Mouse (Mus musculus): ENCODE measurements around the gene Dgkb. TPM values are rescaled to one million over a fixed set of nuclear protein-coding genes. Genes with fewer than 3 reads are reported as not detected.

Dgkb gene
- total and polyA plus RNA-seq, 2 experiments from 2014 or later = 12.3 to 13.6 TPM

DNA sequence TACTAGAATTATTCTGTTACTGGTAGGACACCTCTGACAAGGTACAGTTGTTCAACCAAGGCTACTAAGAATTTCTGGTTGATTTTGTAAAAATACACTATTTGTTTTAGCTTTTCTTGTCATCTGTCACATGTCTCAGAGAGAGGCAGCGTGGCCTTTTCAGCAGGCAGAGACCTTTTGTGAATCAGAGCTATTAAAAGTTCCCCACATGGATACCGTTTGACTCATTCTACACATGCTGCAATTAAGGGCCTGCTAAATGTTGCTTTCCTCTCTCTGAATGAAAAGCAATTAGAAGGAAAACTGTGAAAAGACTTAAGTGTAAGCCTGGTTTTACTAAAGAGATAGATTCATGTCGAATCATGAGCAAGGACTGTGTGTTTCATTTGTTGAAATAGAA, 683.4 kb downstream of the Dgkb start:
- DNase-seq (ENCODE audit: low spot score) = no peak
- Histone ChIP-seq H3K4me2 (ENCODE audit: low read depth, low read length, poor library complexity, severe bottlenecking) (no peak overlapping the region), H3K9ac (replicated peaks; ENCODE audit: low read length, poor library complexity, severe bottlenecking) (no peak overlapping the region), H3K27ac (ENCODE audit: low read depth, low read length) (no peak overlapping the region), H3K9me3 (ENCODE audit: low read length) (no peaks in the 10 kb centered on the region), H3K27me3 (ENCODE audit: insufficient read depth, low read length) (no peaks in the 10 kb centered on the region), H3K4me3 (ENCODE audit: low read depth, low read length) (no peak overlapping the region), H3K36me3 (ENCODE audit: insufficient read depth, low read length) (no peaks in the 10 kb centered on the region), H3K4me1 (ENCODE audit: insufficient read depth, low read length) (no peaks in the 10 kb centered on the region)
- no peak for TF ChIP-seq CTCF (IDR thresholded peaks at IDR 0.05)
- 69% methylated on average over 3 of the region's 3 CpGs for WGBS
- no peak for ATAC-seq (ENCODE audit: low FRiP score)

DNA sequence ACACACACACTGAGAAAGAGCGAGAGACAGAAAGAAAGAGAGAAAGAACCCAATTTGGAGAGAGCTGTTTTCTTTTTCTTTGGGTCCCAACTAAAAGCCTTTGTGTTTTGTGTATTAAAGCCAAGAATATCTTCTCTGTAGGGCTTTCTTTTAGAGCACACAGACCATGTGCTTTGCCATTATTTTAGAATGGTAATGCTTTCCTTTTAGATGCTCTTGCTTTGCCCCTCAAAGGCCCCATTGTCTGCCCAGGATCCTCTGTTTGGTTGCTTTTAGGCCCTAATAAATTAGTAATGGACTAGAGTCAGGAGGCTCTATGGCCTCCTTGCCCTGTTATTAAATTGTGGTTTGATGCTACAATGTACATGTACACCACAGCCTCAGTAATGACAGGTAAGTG, 690.7 kb downstream of the Dgkb start:
- ATAC-seq (ENCODE audit: low FRiP score) = no peak
- no peak for DNase-seq (ENCODE audit: low spot score)

DNA sequence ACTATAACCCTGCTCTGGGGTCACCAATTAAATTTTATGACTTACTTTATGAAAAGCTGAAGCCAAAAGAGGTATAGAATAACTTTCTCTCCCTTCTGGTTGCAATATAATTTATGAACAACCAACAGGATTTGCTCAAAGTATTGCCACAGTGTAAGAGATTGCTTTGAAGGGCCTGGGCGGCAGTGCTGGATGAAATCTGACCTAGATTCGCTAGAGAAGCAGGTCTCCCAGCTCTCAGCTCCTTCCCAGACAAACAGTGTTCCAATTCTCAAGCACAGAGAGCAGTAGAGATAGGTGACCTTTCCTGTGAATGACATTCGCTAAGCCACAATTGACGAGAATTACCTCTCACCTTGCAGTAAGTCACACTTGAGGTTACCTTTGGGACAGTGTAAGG, 727.9 kb downstream of the Dgkb start:
- H3K9me3 ChIP-seq (ENCODE audit: low read length) = no peaks in the 10 kb centered on the region
- no peak overlapping the region for H3K27ac ChIP-seq (ENCODE audit: low read depth, low read length)
- TF ChIP-seq CTCF (IDR thresholded peaks at IDR 0.05) = no peak
- no peaks in the 10 kb centered on the region for H3K4me1 ChIP-seq (ENCODE audit: insufficient read depth, low read length)
- H3K27me3 ChIP-seq (ENCODE audit: insufficient read depth, low read length) = no peaks in the 10 kb centered on the region
- no peak overlapping the region for H3K4me2 ChIP-seq (ENCODE audit: low read depth, low read length, poor library complexity, severe bottlenecking)
- H3K4me3 ChIP-seq (ENCODE audit: low read depth, low read length) = no peak overlapping the region
- no peak overlapping the region for H3K9ac ChIP-seq (replicated peaks; ENCODE audit: low read length, poor library complexity, severe bottlenecking)
- no peaks in the 10 kb centered on the region for H3K36me3 ChIP-seq (ENCODE audit: insufficient read depth, low read length)
- ATAC-seq (ENCODE audit: low FRiP score) = no peak
- DNase-seq (ENCODE audit: low spot score) = no peak
- 80% methylated on average over 4 of the region's 4 CpGs for WGBS

More for the DNA sequence above, 690.7 kb downstream of the Dgkb start:
- H3K9me3 ChIP-seq (ENCODE audit: low read length) = no peaks in the 10 kb centered on the region
- no peak overlapping the region for H3K9ac ChIP-seq (replicated peaks; ENCODE audit: low read length, poor library complexity, severe bottlenecking)
- no peak overlapping the region for H3K4me2 ChIP-seq (ENCODE audit: low read depth, low read length, poor library complexity, severe bottlenecking)
- H3K36me3 ChIP-seq (ENCODE audit: insufficient read depth, low read length) = no peaks in the 10 kb centered on the region
- TF ChIP-seq CTCF (IDR thresholded peaks at IDR 0.05) = no peak
- H3K27me3 ChIP-seq (ENCODE audit: insufficient read depth, low read length) = no peaks in the 10 kb centered on the region
- no peak overlapping the region for H3K4me3 ChIP-seq (ENCODE audit: low read depth, low read length)
- 33% methylated on average over 1 of the region's 1 CpGs for WGBS
- no peak overlapping the region for H3K27ac ChIP-seq (ENCODE audit: low read depth, low read length)
- H3K4me1 ChIP-seq (ENCODE audit: insufficient read depth, low read length) = no peaks in the 10 kb centered on the region

DNA sequence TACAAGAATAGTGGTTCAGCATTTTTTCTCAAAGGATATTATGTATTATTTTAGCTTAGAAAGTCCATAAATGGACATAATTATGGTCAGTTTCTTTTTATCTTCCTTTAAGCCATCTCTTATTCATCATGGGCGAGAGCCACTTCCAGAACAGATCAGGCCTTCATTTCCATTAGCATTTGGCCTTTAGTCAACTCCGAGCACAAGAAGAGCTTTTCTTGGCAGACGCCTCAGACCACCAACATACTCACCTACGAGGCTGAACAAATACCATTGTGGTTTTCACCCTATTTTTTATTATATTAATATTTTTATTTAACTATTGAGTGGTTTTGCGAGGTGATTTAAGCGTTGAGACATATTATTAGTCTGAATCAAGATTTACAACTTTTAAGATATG, 759.6 kb downstream of the Dgkb start:
- TF ChIP-seq CTCF (IDR thresholded peaks at IDR 0.05) = no peak
- no peaks in the 10 kb centered on the region for H3K9me3 ChIP-seq (ENCODE audit: low read length)
- no peaks in the 10 kb centered on the region for H3K27me3 ChIP-seq (ENCODE audit: insufficient read depth, low read length)
- H3K4me3 ChIP-seq (ENCODE audit: low read depth, low read length) = no peak overlapping the region
- DNase-seq (ENCODE audit: low spot score) = peak; percentile 45
- 67% methylated on average over 6 of the region's 6 CpGs for whole genome bisulfite sequencing
- H3K27ac ChIP-seq (ENCODE audit: low read depth, low read length) = no peak overlapping the region
- ATAC-seq (ENCODE audit: low FRiP score) = no peak
- no peaks in the 10 kb centered on the region for H3K4me1 ChIP-seq (ENCODE audit: insufficient read depth, low read length)
- H3K4me2 ChIP-seq (ENCODE audit: low read depth, low read length, poor library complexity, severe bottlenecking) = no peak overlapping the region
- no peaks in the 10 kb centered on the region for H3K36me3 ChIP-seq (ENCODE audit: insufficient read depth, low read length)
- H3K9ac ChIP-seq (replicated peaks; ENCODE audit: low read length, poor library complexity, severe bottlenecking) = no peak overlapping the region

DNA sequence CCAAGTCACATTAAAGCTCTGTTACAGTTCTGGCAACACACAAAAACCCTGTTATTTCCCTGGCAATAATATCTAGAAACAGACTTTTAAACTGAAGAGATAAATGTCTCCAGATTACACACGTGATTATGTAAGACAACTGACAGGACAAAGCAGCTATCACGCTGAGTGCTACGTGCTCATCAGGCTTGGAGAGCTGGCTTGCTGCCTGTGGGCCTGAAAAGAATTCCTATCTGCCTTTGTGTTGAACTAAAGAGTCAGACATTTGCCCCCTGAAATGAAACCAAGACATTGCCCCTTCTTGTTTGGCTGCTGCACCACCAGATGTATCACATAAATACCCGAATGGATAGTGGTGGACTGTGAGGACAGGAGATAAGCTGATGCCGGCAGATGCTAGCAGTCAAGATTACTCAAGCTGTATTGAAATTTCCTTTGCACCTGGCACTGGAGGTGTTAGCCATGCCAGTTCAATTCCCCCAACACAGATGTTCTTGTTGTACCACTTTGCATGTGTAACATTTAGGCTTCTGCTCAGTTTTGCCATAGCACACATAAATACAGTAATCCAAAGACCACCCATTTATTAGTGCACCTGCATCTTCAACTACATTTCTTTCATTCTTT, 761.8 kb downstream of the Dgkb start:
- Histone ChIP-seq H3K4me3 (ENCODE audit: low read depth, low read length) (no peak overlapping the region), H3K9me3 (ENCODE audit: low read length) (no peaks in the 10 kb centered on the region), H3K4me2 (ENCODE audit: low read depth, low read length, poor library complexity, severe bottlenecking) (no peak overlapping the region), H3K4me1 (ENCODE audit: insufficient read depth, low read length) (no peaks in the 10 kb centered on the region), H3K36me3 (ENCODE audit: insufficient read depth, low read length) (no peaks in the 10 kb centered on the region), H3K9ac (replicated peaks; ENCODE audit: low read length, poor library complexity, severe bottlenecking) (no peak overlapping the region), H3K27me3 (ENCODE audit: insufficient read depth, low read length) (no peaks in the 10 kb centered on the region), H3K27ac (ENCODE audit: low read depth, low read length) (no peak overlapping the region)
- DNase-seq (ENCODE audit: low spot score) (peak; percentile 59), ATAC-seq (ENCODE audit: low FRiP score) (no peak; the same call in 1 of the 2 replicates)
- WGBS = 23% methylated on average over 5 of the region's 5 CpGs
- TF ChIP-seq CTCF (IDR thresholded peaks at IDR 0.05) = no peak

DNA sequence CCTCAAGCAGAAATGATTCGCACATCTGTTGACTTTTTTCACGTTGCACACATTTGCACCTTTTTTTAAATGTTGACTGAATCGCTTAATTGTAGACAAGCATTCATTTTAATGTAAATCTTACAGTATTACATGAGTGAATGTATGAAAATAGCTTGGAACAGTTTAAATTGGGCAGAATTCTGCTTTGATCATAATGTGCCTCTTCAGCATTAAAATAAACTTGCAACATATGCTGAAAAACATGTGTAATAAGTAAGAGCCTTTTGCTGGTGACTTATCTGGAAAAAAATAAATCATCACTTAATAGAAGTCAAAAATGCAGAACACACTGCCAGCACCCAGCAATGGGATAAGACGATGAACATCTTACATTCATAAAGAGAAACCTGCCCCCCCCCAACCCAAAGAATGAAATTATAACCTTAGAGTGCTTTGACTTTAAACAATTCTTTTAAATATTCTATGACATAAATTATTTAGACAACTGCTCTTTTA, 768.9 kb downstream of the Dgkb start:
- DNase-seq (ENCODE audit: low spot score) = no peak
- Histone ChIP-seq H3K27ac (ENCODE audit: low read depth, low read length) (no peak overlapping the region), H3K4me3 (ENCODE audit: low read depth, low read length) (no peak overlapping the region), H3K27me3 (ENCODE audit: insufficient read depth, low read length) (no peaks in the 10 kb centered on the region), H3K4me2 (ENCODE audit: low read depth, low read length, poor library complexity, severe bottlenecking) (no peak overlapping the region), H3K9ac (replicated peaks; ENCODE audit: low read length, poor library complexity, severe bottlenecking) (no peak overlapping the region), H3K4me1 (ENCODE audit: insufficient read depth, low read length) (no peaks in the 10 kb centered on the region), H3K36me3 (ENCODE audit: insufficient read depth, low read length) (no peaks in the 10 kb centered on the region), H3K9me3 (ENCODE audit: low read length) (no peaks in the 10 kb centered on the region)
- no peak for TF ChIP-seq CTCF (IDR thresholded peaks at IDR 0.05)
- ATAC-seq (ENCODE audit: low FRiP score) = no peak
- WGBS = 82% methylated on average over 4 of the region's 4 CpGs

All from midbrain, postnatal 0 days (tissue).